Mouse (Mus musculus) ES-E14 (cell line): ENCODE results near the gene Hmgxb4. TPM values are rescaled to one million over a fixed set of nuclear protein-coding genes. Genes with fewer than 3 reads are reported as not detected.

Experiments
- DNase-seq: peaks from one replicate; pipeline ENCODE4 v3.0.0-alpha.2; 2013; ENCODE audit warnings: low read depth, low spot score
- H3K27ac ChIP-seq: 2 replicates; pipeline ENCODE4 v1.5.1; 2012; ENCODE audit warnings: low read depth, mild to moderate bottlenecking, low read length, moderate library complexity, mixed read lengths; ENCODE audit not compliant: poor library complexity, insufficient read depth, severe bottlenecking
- H3K36me3 ChIP-seq: 2 replicates; pipeline ENCODE4 v1.6.1; 2012; ENCODE audit warnings: mild to moderate bottlenecking, low read length, moderate library complexity, mixed read lengths; ENCODE audit not compliant: control insufficient read depth, poor library complexity, insufficient read depth, severe bottlenecking
- H3K4me1 ChIP-seq, 2 experiments: fragments of 150-350 bp in 1 of 2; sonication (generic) in 1 of 2; 2 replicates each; pipeline ENCODE4 v1.6.1; 2012; ENCODE audit warnings: low read length in 2 of 2, mild to moderate bottlenecking in 1 of 2, mixed read lengths in 1 of 2; ENCODE audit not compliant: control insufficient read depth in 2 of 2, insufficient read depth in 2 of 2, poor library complexity in 1 of 2
- H3K4me3 ChIP-seq, 2 experiments: fragments of 150-350 bp in 1 of 2; sonication (generic) in 1 of 2; 2 replicates each; pipeline ENCODE4 v1.5.1; 2012; ENCODE audit warnings: low read length in 2 of 2, low read depth in 1 of 2, mild to moderate bottlenecking in 1 of 2, mixed read lengths in 1 of 2; ENCODE audit not compliant: insufficient read depth in 1 of 2, poor library complexity in 1 of 2, severe bottlenecking in 1 of 2
- H3K9ac ChIP-seq: 2 replicates; pipeline ENCODE4 v1.6.1; 2012; ENCODE audit warnings: low read depth, mild to moderate bottlenecking, low read length, mixed read lengths; ENCODE audit not compliant: poor library complexity, insufficient read depth, severe bottlenecking
- H3K9me3 ChIP-seq: fragments of 150-350 bp; sonication (generic); 2 replicates; pipeline ENCODE4 v1.6.1; 2012; ENCODE audit warnings: low read depth, mild to moderate bottlenecking, low read length; ENCODE audit not compliant: control insufficient read depth, insufficient read depth
- CHD2 ChIP-seq: IDR thresholded peaks from 2 replicates; pipeline ENCODE4 v1.6.1; 2014; ENCODE audit warnings: mild to moderate bottlenecking, low read depth, low read length, inconsistent platforms
- HCFC1 ChIP-seq: IDR thresholded peaks from 2 replicates; pipeline ENCODE4 v1.6.1; 2012; ENCODE audit warnings: low read length, inconsistent platforms, borderline replicate concordance; ENCODE audit not compliant: insufficient read depth
- MAFK ChIP-seq: IDR thresholded peaks from 2 replicates; pipeline ENCODE4 v1.6.1; 2014; ENCODE audit warnings: mild to moderate bottlenecking, low read depth, low read length, inconsistent platforms; ENCODE audit not compliant: insufficient read depth
- ZC3H11A ChIP-seq: IDR thresholded peaks from 2 replicates; pipeline ENCODE4 v1.6.1; 2012; ENCODE audit warnings: low read depth, mild to moderate bottlenecking, inconsistent platforms, low read length, borderline replicate concordance
- ZNF384 ChIP-seq: IDR thresholded peaks from 2 replicates; pipeline ENCODE4 v1.6.1; 2012; ENCODE audit warnings: low read depth, low read length, inconsistent platforms
- in situ Hi-C, 2 experiments: fragments of 600-800 bp; cut with MboI; formaldehyde crosslinking; loops; one replicate each; pipeline ENCODE4 v1.15.1; 2025; ENCODE audit warnings: low sequenced_read_pairs in 2 of 2, inconsistent platforms in 1 of 2; ENCODE audit not compliant: unreplicated experiment in 2 of 2
- total RNA-seq: library from RNA; depleted of rRNA; stranded (reverse); fragments of 300-350 nt; gene quantifications from 2 replicates; pipeline ENCODE4 v1.2.3, GENCODE M21; 2012

Hmgxb4 gene
- total RNA-seq, 1 experiment: 66.5 TPM

GRCm38 (mm10) chr8:74980060-74980710, 13.0 kb upstream of the Hmgxb4 start:
- no peak overlapping the region for H3K4me3 ChIP-seq
- peak overlapping the region; percentile 35; the same call in 1 of the 2 replicates for H3K27ac ChIP-seq
- in situ Hi-C loops: no loop called here

GRCm38 (mm10) chr8:74980711-74981062, 12.5 kb upstream of the Hmgxb4 start:
- no peaks in the 10 kb centered on the region for H3K9me3 ChIP-seq
- H3K36me3 ChIP-seq: no peaks in the 10 kb centered on the region

More at GRCm38 (mm10) chr8:74980060-74980710, 13.0 kb upstream of the Hmgxb4 start:
- H3K36me3 ChIP-seq: no peaks in the 10 kb centered on the region
- H3K9me3 ChIP-seq: no peaks in the 10 kb centered on the region
- peaks cover 3 to 7% of the 10 kb centered on the region in 2 experiments; a peak in 2 of 4 replicates for H3K4me1 ChIP-seq
- DNase-seq: peak; percentile 36
- TF ChIP-seq HCFC1 (no peak), ZNF384 (no peak)
- no peak overlapping the region for H3K9ac ChIP-seq

GRCm38 (mm10) chr8:74981809-74982208, 11.3 kb upstream of the Hmgxb4 start:
- H3K9me3 ChIP-seq: no peaks in the 10 kb centered on the region
- no peak overlapping the region for H3K9ac ChIP-seq
- H3K4me3 ChIP-seq: no peak overlapping the region
- no peaks in the 10 kb centered on the region for H3K36me3 ChIP-seq
- TF ChIP-seq ZNF384 (no peak), CHD2 (no peak), HCFC1 (no peak), MAFK (no peak), ZC3H11A (no peak)
- in situ Hi-C loops: no loop called here
- H3K4me1 ChIP-seq: peaks cover 3 to 5% of the 10 kb centered on the region in 2 experiments; a peak in 2 of 4 replicates
- DNase-seq: no peak
- no peak overlapping the region for H3K27ac ChIP-seq

More at GRCm38 (mm10) chr8:74980711-74981062, 12.5 kb upstream of the Hmgxb4 start:
- TF ChIP-seq HCFC1: no peak
- TF ChIP-seq ZNF384: no peak
- TF ChIP-seq CHD2: no peak
- peak; percentile 53; the same call in 1 of the 2 replicates for TF ChIP-seq ZC3H11A
- TF ChIP-seq MAFK: 0 out of 2 replicates have a peak, but pooled peaks have one; percentile 29
- Histone ChIP-seq H3K9ac (no peak overlapping the region), H3K27ac (no peak overlapping the region), H3K4me3 (no peak overlapping the region), H3K4me1 (peaks cover 3 to 7% of the 10 kb centered on the region in 2 experiments; a peak in 2 of 4 replicates)
- peak; percentile 74 for DNase-seq
- in situ Hi-C loops: no loop called here

- no peak for DNase-seq
- TF ChIP-seq MAFK: no peak
- no peak for TF ChIP-seq HCFC1
- no peak for TF ChIP-seq ZNF384
- no peak for TF ChIP-seq ZC3H11A
- no peak for TF ChIP-seq CHD2
- Histone ChIP-seq H3K4me1 (peaks cover 2 to 8% of the 10 kb centered on the region in 2 experiments; a peak in 1 of 4 replicates), H3K4me3 (no peak overlapping the region), H3K9ac (no peak overlapping the region), H3K9me3 (no peaks in the 10 kb centered on the region), H3K36me3 (no peaks in the 10 kb centered on the region), H3K27ac (no peak overlapping the region)
- in situ Hi-C loops: no loop called here
Observed at GRCm38 (mm10) chr8:74987436-74987835, 5.7 kb upstream of the Hmgxb4 start.

- Histone ChIP-seq H3K4me1 (peaks cover 8 to 9% of the 10 kb centered on the region in 2 experiments; a peak in 2 of 4 replicates), H3K27ac (no peak overlapping the region), H3K9me3 (no peaks in the 10 kb centered on the region), H3K4me3 (no peak overlapping the region), H3K9ac (no peak overlapping the region), H3K36me3 (no peaks in the 10 kb centered on the region)
- TF ChIP-seq ZNF384: no peak
- no peak for TF ChIP-seq ZC3H11A
- no peak for TF ChIP-seq MAFK
- no peak for TF ChIP-seq CHD2
- no peak for TF ChIP-seq HCFC1
- in situ Hi-C loops: no loop called here
- DNase-seq: no peak
Observed at GRCm38 (mm10) chr8:74990021-74990420, 3.1 kb upstream of the Hmgxb4 start.
